Mouse (Mus musculus): Measurements from ENCODE around the gene Gm49393.
"Not testable (repeated sequence)": the region's sequence is repeated elsewhere in the genome, so short reads cannot be mapped to it uniquely, and the experiment has no call there.

DNA sequence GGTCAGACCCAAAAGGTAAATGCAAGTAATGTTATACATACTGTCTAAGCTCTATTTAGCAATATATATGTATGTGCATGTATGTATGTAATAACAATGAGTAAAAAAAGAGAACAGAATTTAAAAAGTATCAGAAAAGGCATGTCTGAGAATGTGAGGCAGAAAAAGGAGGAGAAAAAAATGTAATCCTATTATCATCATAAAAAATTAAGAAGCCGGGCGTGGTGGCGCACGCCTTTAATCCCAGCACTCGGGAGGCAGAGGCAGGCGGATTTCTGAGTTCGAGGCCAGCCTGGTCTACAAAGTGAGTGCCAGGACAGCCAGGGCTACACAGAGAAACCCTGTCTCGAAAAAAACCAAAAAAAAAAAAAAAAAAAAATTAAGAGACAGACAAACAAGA is 38.6 kb downstream of the Gm49393 start, which contains the start of gene Gm49392:
- TF ChIP-seq CTCF, EP300 (IDR thresholded peaks at IDR 0.05; ENCODE audit: low read depth): not testable (repeated sequence)
